Mouse (Mus musculus): ENCODE data around the gene Tymp.
A peak's percentile ranks its signal among the peaks of the same experiment; 100 is the strongest.

DNA sequence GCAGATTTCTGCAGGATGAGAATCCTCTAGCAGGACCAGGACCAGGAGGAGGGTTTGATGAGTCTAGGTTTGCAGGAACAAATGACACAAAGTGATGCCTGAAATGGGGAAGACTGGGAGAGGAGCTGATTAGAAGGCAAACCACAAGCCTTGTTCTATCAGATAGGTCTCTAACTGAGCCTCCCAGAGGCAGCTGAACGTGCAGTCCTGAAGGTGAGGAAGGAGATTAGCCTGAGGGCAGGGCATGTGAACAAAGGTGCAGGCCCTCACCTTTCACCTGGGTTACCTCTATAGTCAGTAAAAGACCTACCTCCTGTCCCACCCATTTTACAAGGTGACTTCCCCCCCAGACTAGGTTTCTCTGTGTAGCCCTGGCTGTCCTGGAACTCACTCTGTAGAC, 22.9 kb upstream of the Tymp start:
- TF ChIP-seq EP300 (IDR thresholded peaks at IDR 0.05; ENCODE audit: insufficient read depth, low read depth, low read length) (peak; percentile 90), CTCF (IDR thresholded peaks at IDR 0.05; ENCODE audit: low read depth, low read length) (no peak)

Data from ES-Bruce4 (cell line).